Comparison of ENCODE assay signal across 16 mouse cellular contexts in genomic region chrX:12800559-12800958, GRCm38 (mm10).
"Had no signal": no experiment of that assay in that cellular context is flagged by ENCODE, and none has a peak within 500 bp of the region (broad histone marks: within the 10 kb centered on the region; RNA-seq: fewer than 3 reads in every experiment).

No protein-coding gene starts in this region.

- H3K9ac ChIP-seq: neural tube, embryonic 12.5 days; neural tube, embryonic 13.5 days; neural tube, embryonic 15.5 days; stomach, embryonic 15.5 days had no signal

- H3K27me3 ChIP-seq: neural tube, embryonic 12.5 days; neural tube, embryonic 13.5 days; neural tube, embryonic 15.5 days; stomach, embryonic 15.5 days had no signal

- H3K4me3 ChIP-seq: neural tube, embryonic 12.5 days; neural tube, embryonic 13.5 days; neural tube, embryonic 15.5 days; stomach, embryonic 15.5 days had no signal

- H3K27ac ChIP-seq: neural tube, embryonic 12.5 days; neural tube, embryonic 13.5 days; neural tube, embryonic 15.5 days; stomach, embryonic 15.5 days; stomach, postnatal 0 days had no signal

- H3K36me3 ChIP-seq: neural tube, embryonic 12.5 days; neural tube, embryonic 13.5 days; neural tube, embryonic 15.5 days; stomach, embryonic 15.5 days had no signal

- DNase-seq: retina, postnatal 1 day; right cerebral cortex, adult 18-20 months; right cerebral cortex, postnatal 14 days; right cerebral cortex, postnatal 25 days; spleen, adult 18-20 months; thymus, adult 18-20 months; thymus, adult 2 months; thymus, postnatal 14 days; thymus, postnatal 25 days; thymus, postnatal 36 days; thymus, postnatal 4 days had no signal

- H3K4me1 ChIP-seq: neural tube, embryonic 12.5 days; neural tube, embryonic 13.5 days; neural tube, embryonic 15.5 days; stomach, embryonic 15.5 days had no signal

- H3K9me3 ChIP-seq: neural tube, embryonic 12.5 days; neural tube, embryonic 13.5 days; neural tube, embryonic 15.5 days; stomach, embryonic 15.5 days had no signal
